Mouse (Mus musculus) CH12.LX (cell line): ENCODE measurements at regions not wholly inside any gene's neighbourhood (a gene's known extent, or its start where the extent isn't known, plus 50 kb on each side); places are given as distances from the start of the nearest gene placed in this dataset.

Source experiments
- BHLHE40 ChIP-seq: IDR thresholded peaks from 2 replicates; pipeline ENCODE4 v1.6.1; 2011; ENCODE audit warnings: mild to moderate bottlenecking, low read depth, low read length, improper control_type of control experiment
- CHD2 ChIP-seq: IDR thresholded peaks from 2 replicates; pipeline ENCODE4 v1.6.1; 2011; ENCODE audit warnings: low read length, improper control_type of control experiment
- CTCF ChIP-seq, 2 experiments: IDR thresholded peaks in 1 of 2; conservative IDR thresholded peaks in 1 of 2; 2 replicates each; pipeline ENCODE4 v1.5.1; 2011 to 2012; ENCODE audit warnings: low read depth in 2 of 2, low read length in 2 of 2, improper control_type of control experiment in 1 of 2, inconsistent platforms in 1 of 2, mild to moderate bottlenecking in 1 of 2, moderate library complexity in 1 of 2
- MAZ ChIP-seq: IDR thresholded peaks from 2 replicates; pipeline ENCODE4 v1.6.1; 2012; ENCODE audit warnings: low read depth, mild to moderate bottlenecking, inconsistent platforms, low read length, improper control_type of control experiment, moderate library complexity
- POLR2A ChIP-seq: IDR thresholded peaks from 2 replicates; pipeline ENCODE4 v1.6.1; 2011; ENCODE audit warnings: low read depth, mild to moderate bottlenecking, improper control_type of control experiment, low read length

- no peak for TF ChIP-seq BHLHE40
- TF ChIP-seq MAZ = no peak
- no peak for TF ChIP-seq CTCF (conservative IDR thresholded peaks at IDR 0.05 in 1 of 2, IDR thresholded peaks at IDR 0.05 in 1 of 2; ENCODE audit: low read depth in 2 of 2, low read length in 2 of 2)
- no peak for TF ChIP-seq POLR2A
- TF ChIP-seq CHD2 = no peak
Observed at GRCm38 (mm10) chr9:24956566-24956965, 132.7 kb upstream of the Gm10181 start.
